Mouse (Mus musculus): Measurements from ENCODE around the gene Bsdc1. TPM values are rescaled to one million over a fixed set of nuclear protein-coding genes. Genes with fewer than 3 reads are reported as not detected.

Bsdc1 gene
- total RNA-seq, 2 experiments from 2014 or later = 56.2 to 62.7 TPM

DNA sequence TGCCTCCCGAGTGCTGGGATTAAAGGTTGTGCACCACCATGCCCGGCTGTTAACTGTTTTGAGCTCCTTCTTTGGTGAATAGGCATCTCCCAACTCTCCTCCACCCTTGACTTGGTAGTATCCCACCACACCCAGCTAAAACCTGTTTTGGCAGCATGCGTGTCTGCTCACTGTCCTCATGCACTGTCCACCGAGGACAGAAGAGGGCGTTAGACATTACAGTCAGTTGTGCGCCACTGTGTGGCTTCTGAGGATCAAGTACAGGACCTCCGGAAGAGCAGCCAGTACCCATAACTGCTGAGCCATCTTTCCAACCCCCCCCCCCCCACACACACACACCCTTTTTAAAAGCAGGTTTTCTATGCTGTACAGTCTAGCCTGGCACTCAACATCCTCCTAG, 33.3 kb downstream of the Bsdc1 start:
- Histone ChIP-seq H3K4me3 (no peak overlapping the region), H3K27ac (no peak overlapping the region; the same call in 1 of the 2 replicates)
- peak; percentile 32 for TF ChIP-seq CTCF (conservative IDR thresholded peaks at IDR 0.05)
- DNase-seq (ENCODE audit: low spot score in 2 of 2) = no peak

DNA sequence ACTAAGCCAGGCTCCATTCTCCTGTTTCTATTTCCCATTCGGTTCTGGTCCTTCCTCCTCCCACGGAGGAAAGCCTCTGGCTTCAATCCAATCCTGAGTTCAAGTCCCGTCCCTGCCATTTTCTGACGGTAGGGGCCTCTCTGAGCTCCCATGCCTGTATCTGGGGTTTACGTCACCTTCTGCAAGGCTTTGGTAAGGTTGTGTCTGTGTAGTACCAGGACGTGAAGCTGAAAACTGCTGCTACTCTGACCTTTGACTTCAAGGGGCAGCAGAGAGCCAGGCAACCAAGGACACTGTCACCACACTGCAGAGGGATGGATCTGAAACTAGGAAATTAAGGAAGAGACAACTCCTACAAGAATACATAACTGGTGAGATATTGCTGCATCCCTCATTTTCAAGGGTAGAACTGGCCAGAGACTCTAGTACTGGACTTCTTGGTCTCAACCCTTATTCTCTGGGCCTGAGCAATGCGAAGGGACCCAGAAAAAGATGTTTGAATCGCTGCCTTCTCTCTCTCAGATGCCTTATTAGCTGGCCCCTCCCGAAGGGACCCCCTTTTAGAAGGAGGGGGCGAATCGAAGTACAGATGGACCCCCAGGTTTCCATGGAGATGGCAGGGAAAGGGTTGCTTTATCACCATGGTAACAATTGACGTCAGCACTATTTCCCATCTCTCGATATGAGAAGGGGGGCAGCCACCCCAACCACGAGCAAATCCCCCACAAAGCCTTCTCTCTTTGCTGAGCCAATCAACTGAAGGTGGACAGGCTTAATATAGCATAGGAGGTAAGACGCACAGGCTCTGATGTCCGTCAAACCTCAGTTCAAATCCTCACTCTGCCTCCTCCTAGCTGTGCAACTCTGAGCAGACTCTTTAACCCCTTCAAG, 34.5 kb downstream of the Bsdc1 start:
- peak overlapping the region; percentile 8; the same call in 1 of the 2 replicates for H3K4me3 ChIP-seq
- peak overlapping the region; percentile 91 for H3K27ac ChIP-seq
- TF ChIP-seq CTCF (conservative IDR thresholded peaks at IDR 0.05) = peak; percentile 53
- peak; percentile 61 to 84 for DNase-seq (ENCODE audit: low spot score in 2 of 2)

- DNase-seq (ENCODE audit: low spot score in 2 of 2) = no peak
- Histone ChIP-seq H3K4me3 (peak overlapping the region; percentile 8; the same call in 1 of the 2 replicates), H3K27ac (peak overlapping the region; percentile 91)
- no peak for TF ChIP-seq CTCF (conservative IDR thresholded peaks at IDR 0.05)
Measured at GRCm38 (mm10) chr4:129496631-129497030, 35.2 kb downstream of the Bsdc1 start.

GRCm38 (mm10) chr4:129498941-129499340, 37.6 kb downstream of the Bsdc1 start:
- no peak for DNase-seq (ENCODE audit: low spot score in 2 of 2)
- no peak overlapping the region for H3K27ac ChIP-seq
- no peak overlapping the region for H3K4me3 ChIP-seq
- no peak for TF ChIP-seq CTCF (conservative IDR thresholded peaks at IDR 0.05)

GRCm38 (mm10) chr4:129500017-129500416, 38.6 kb downstream of the Bsdc1 start:
- DNase-seq (ENCODE audit: low spot score in 2 of 2) = no peak
- TF ChIP-seq CTCF (conservative IDR thresholded peaks at IDR 0.05) = no peak
- Histone ChIP-seq H3K4me3 (peak overlapping the region; percentile 83; the same call in 1 of the 2 replicates), H3K27ac (peak overlapping the region; percentile 91)

DNA sequence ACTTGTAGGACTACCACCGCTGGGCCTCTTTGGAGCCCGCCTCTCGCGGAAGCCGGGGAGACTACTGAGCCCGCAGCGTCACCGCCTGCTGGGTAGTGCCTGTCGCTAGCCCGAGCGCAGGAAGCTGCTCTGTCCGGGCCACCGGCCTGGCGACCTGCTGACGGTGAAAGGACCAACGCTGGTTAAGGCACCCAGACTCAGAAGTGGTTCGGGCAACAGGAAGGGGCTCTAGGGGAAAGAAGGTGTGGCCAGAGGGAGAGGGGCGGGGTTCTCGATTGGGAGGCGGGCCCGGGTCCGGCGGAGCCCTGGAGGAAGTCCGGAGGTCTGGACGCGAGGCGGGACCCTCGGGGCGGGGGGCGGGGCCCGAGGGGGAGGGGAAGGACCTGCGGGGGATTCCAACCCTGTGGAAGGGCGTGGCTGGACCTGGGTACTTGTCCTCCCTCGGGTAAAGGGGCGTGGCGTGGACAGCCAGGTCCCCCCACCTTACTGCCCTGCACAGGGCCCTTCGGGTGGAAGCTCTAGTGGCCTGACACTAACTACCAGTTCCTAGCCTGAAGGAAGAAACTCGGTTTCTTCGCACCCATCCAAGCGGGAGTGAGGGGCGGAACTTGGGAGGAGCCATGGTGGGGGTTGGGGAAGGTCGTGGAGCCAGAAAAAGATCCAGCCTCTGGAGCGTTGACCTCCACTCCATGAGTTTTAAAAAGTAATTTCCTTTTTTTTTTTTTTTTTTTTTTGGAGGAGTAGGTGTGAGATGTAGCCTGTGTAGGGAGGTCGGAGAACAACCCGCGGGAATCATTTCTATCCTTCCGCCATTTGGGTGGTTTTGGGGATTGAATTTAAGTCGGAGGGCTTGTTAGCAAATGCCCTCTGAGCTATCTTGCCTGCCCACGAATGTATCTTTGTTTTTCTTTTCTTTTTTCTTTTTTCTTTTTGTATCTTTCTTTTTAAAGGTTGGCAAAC, 39.5 kb downstream of the Bsdc1 start:
- 0 out of 2 replicates have a peak, but pooled peaks have one; percentile 12 for TF ChIP-seq CTCF (conservative IDR thresholded peaks at IDR 0.05)
- Histone ChIP-seq H3K4me3 (peak overlapping the region; percentile 83), H3K27ac (peak overlapping the region; percentile 91)
- peak; percentile 63 to 67 for DNase-seq (ENCODE audit: low spot score in 2 of 2)

DNA sequence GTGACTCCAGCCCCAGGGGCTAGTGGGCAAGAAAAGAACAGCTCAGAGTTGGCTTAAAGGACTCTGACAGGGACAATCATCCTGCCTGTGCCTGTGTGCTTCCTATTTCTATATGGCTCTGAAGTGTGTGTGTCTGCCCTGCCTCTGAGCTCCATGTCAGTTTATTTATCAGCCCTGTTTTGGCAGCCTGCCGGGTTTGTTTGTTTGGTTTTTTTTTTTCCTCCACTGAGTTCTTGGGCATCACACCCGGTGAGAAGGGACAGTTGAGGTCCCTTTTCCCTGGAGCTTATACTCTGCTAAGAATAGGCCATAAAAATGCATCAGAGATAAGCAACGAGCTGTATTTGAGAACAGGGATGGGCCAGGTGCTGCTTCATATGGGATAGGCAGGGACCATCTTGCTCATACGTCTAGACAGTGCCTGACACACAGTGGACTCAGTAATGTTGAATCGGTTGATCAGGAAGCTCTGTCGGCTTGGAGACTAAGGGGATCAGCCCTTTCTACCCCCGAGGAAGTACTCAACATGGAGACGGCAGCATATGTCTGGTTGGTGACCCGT, 41.0 kb downstream of the Bsdc1 start:
- Histone ChIP-seq H3K27ac (no peak overlapping the region), H3K4me3 (no peak overlapping the region)
- no peak for TF ChIP-seq CTCF (conservative IDR thresholded peaks at IDR 0.05)
- DNase-seq (ENCODE audit: low spot score in 2 of 2) = no peak

DNA sequence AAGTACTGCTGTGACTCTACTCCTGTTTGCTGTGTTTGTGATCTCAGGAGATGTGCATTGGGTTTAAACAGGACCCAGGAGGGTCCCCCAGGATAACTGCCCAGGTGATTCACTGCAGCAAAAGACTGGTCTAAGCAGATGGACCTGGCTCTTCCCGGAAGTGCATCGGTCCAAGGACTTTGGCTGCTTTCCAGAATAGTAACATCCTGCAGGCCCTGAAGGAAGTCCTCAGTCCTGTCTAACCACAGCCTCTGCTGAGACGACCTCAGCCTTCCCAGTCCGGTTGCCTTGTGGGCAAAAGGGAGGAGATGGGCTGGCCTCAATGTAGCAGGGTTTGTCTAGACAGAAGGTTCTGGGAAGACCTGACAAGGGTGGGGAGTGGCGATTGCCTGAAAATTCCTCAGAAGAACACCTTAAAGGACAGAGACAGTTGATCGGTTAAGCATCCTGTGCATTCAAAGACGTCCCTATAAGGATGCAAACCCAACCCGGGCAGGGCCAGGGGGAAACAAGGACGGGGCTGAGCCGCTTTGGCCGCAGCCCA, 41.6 kb downstream of the Bsdc1 start:
- H3K4me3 ChIP-seq = no peak overlapping the region

GRCm38 (mm10) chr4:129505511-129505910, 44.1 kb downstream of the Bsdc1 start:
- TF ChIP-seq CTCF (conservative IDR thresholded peaks at IDR 0.05) = no peak
- H3K27ac ChIP-seq = no peak overlapping the region
- H3K4me3 ChIP-seq = no peak overlapping the region
- no peak for DNase-seq (ENCODE audit: low spot score in 2 of 2)

More for the DNA sequence above, 41.6 kb downstream of the Bsdc1 start:
- DNase-seq (ENCODE audit: low spot score in 2 of 2) = no peak
- no peak for TF ChIP-seq CTCF (conservative IDR thresholded peaks at IDR 0.05)
- no peak overlapping the region for H3K27ac ChIP-seq

GRCm38 (mm10) chr4:129507434-129508236, 46.3 kb downstream of the Bsdc1 start:
- no peak overlapping the region for H3K27ac ChIP-seq
- H3K4me3 ChIP-seq = no peak overlapping the region
- no peak for TF ChIP-seq CTCF (conservative IDR thresholded peaks at IDR 0.05)
- no peak for DNase-seq (ENCODE audit: low spot score in 2 of 2)

- H3K27ac ChIP-seq = no peak overlapping the region
- H3K4me3 ChIP-seq = no peak overlapping the region
- no peak for TF ChIP-seq CTCF (conservative IDR thresholded peaks at IDR 0.05)
- DNase-seq (ENCODE audit: low spot score in 2 of 2) = no peak
Measured at GRCm38 (mm10) chr4:129508237-129508515, 46.8 kb downstream of the Bsdc1 start.
